Mouse (Mus musculus) thymus, postnatal 14 days (tissue): ENCODE results near the gene Prph2.

Experiments used
- DNase-seq: peaks from one replicate; pipeline ENCODE4 v3.0.0; 2021

Gene Prph2

DNA sequence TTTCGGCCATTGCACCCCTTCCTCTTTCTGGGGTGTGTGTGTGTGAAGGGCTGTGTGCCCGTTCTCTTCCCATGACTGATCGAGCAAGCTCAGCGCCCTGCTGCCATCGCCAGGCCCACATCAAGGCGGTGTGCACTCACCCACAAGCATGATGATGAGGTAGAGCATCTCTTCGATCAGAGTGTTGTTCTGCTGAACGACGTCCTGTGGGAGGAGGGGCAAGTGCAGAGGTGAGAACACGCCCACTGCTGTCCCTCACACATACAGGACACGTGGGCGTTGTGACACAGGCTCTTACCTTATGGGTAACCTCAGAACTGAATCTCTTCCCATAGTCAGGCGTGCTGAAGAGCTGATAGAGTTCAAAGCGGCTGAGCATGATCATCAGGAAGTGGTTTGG is 56.6 kb downstream of the Prph2 start:
- peak; percentile 9 for DNase-seq

DNA sequence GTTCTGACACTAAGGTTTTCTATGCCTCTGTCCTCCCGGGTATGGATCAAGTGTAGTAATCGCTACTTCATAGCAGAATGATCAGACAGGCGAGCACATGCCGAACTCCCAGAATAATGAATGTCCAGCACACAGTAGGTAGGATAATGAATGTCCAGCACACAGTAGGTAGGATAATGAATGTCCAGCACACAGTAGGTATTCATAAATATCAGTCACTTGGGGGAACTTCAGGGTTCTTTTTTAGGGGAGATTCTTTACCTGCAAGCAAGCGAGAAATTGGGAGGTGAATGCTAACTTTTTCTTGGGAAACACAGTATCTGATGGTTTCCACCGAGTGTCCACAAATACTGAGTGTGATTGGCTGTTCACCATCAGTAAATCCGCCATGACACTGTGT is 62.3 kb downstream of the Prph2 start:
- no peak for DNase-seq
